Mouse (Mus musculus): ENCODE results near the gene Wdr4. TPM values are rescaled to one million over a fixed set of nuclear protein-coding genes. Genes with fewer than 3 reads are reported as not detected.

Gene Wdr4
- polyA plus RNA-seq (2014; fragmentation: Illumina TruSeq; extraction: RNeasy Lipid Tissue Mini Kit (QIAGEN cat#74804); ENCODE audit: low replicate concordance): 2.3 TPM

GRCm38 (mm10) chr17:31519946-31520838 lies at the start of gene Wdr4, which contains the start of gene Ndufv3:
TSS of gene Wdr4 (minus strand) at chr17:31519980.
TSS of gene Ndufv3 (plus strand) at chr17:31520115.

GRCm38 (mm10) chr17:31564015-31564857 lies 44.5 kb upstream of the Wdr4 start, which contains the start of gene Pknox1:
TSS of gene Pknox1 (plus strand) at chr17:31564734.

Other genes with a start within 250 kb of the Wdr4 start
- not detected for gene Rsph1, start 242.6 kb downstream of the Wdr4 start, polyA plus RNA-seq (2014; fragmentation: Illumina TruSeq; extraction: RNeasy Lipid Tissue Mini Kit (QIAGEN cat#74804); ENCODE audit: low replicate concordance)
- gene Slc37a1, start 233.2 kb downstream of the Wdr4 start, polyA plus RNA-seq (2014; fragmentation: Illumina TruSeq; extraction: RNeasy Lipid Tissue Mini Kit (QIAGEN cat#74804); ENCODE audit: low replicate concordance): 3.2 TPM
- gene Pde9a, start 133.8 kb downstream of the Wdr4 start, polyA plus RNA-seq (2014; fragmentation: Illumina TruSeq; extraction: RNeasy Lipid Tissue Mini Kit (QIAGEN cat#74804); ENCODE audit: low replicate concordance): 23.2 TPM
- gene Ndufv3, start 135 bp upstream of the Wdr4 start, polyA plus RNA-seq (2014; fragmentation: Illumina TruSeq; extraction: RNeasy Lipid Tissue Mini Kit (QIAGEN cat#74804); ENCODE audit: low replicate concordance): 8.6 TPM
- gene Pknox1, start 44.8 kb upstream of the Wdr4 start, polyA plus RNA-seq (2014; fragmentation: Illumina TruSeq; extraction: RNeasy Lipid Tissue Mini Kit (QIAGEN cat#74804); ENCODE audit: low replicate concordance): 3.5 TPM
- 0.41 TPM for gene Cbs, start 117.3 kb upstream of the Wdr4 start, polyA plus RNA-seq (2014; fragmentation: Illumina TruSeq; extraction: RNeasy Lipid Tissue Mini Kit (QIAGEN cat#74804); ENCODE audit: low replicate concordance)
- 48.1 TPM for gene U2af1, start 138.9 kb upstream of the Wdr4 start, polyA plus RNA-seq (2014; fragmentation: Illumina TruSeq; extraction: RNeasy Lipid Tissue Mini Kit (QIAGEN cat#74804); ENCODE audit: low replicate concordance)
- not detected for gene Cryaa, start 157.8 kb upstream of the Wdr4 start, polyA plus RNA-seq (2014; fragmentation: Illumina TruSeq; extraction: RNeasy Lipid Tissue Mini Kit (QIAGEN cat#74804); ENCODE audit: low replicate concordance)

Data from small intestine, adult 10 weeks (tissue).